Mouse (Mus musculus) MEL (cell line): ENCODE data around the gene Zfp768. TPM values are rescaled to one million over a fixed set of nuclear protein-coding genes. Genes with fewer than 3 reads are reported as not detected.

Experiments used
- DNase-seq: peaks from one replicate; pipeline ENCODE4 v3.0.0; 2011; ENCODE audit warnings: low read depth, low spot score
- H3K27ac ChIP-seq: 2 replicates; pipeline ENCODE4 v1.5.1; 2012; ENCODE audit warnings: low read depth, mild to moderate bottlenecking, control low read depth, low read length, moderate library complexity; ENCODE audit not compliant: control insufficient read depth
- H3K27me3 ChIP-seq, 2 experiments: fragments of 150-350 bp in 1 of 2; sonication (generic) in 1 of 2; 2 replicates each; pipeline ENCODE4 v1.6.1; 2012; ENCODE audit warnings: low read length in 2 of 2, mild to moderate bottlenecking in 2 of 2, improper control_type of control experiment in 1 of 2, moderate library complexity in 1 of 2; ENCODE audit not compliant: insufficient read depth in 2 of 2, control insufficient read depth in 1 of 2
- H3K36me3 ChIP-seq, 2 experiments: 2 replicates each; pipeline ENCODE4 v1.6.1; 2012 to 2014; ENCODE audit warnings: low read length in 2 of 2, improper control_type of control experiment in 1 of 2, inconsistent platforms in 1 of 2, mild to moderate bottlenecking in 1 of 2; ENCODE audit not compliant: insufficient read depth in 2 of 2, control insufficient read depth in 1 of 2
- H3K4me1 ChIP-seq, 2 experiments: fragments of 150-350 bp in 1 of 2; sonication (generic) in 1 of 2; 2 replicates each; pipeline ENCODE4 v1.6.1; 2012; ENCODE audit warnings: low read length in 2 of 2, improper control_type of control experiment in 1 of 2, mild to moderate bottlenecking in 1 of 2; ENCODE audit not compliant: insufficient read depth in 2 of 2, control insufficient read depth in 1 of 2
- H3K4me3 ChIP-seq, 2 experiments: fragments of 150-350 bp in 1 of 2; sonication (generic) in 1 of 2; 2 replicates each; pipeline ENCODE4 v1.5.1; 2012; ENCODE audit warnings: low read depth in 2 of 2, low read length in 2 of 2, mild to moderate bottlenecking in 2 of 2, moderate library complexity in 2 of 2, control low read depth in 1 of 2, improper control_type of control experiment in 1 of 2; ENCODE audit not compliant: control insufficient read depth in 1 of 2, insufficient read depth in 1 of 2
- H3K79me2 ChIP-seq: 2 replicates; pipeline ENCODE4 v1.6.1; 2012; ENCODE audit warnings: mild to moderate bottlenecking, low read length, moderate library complexity; ENCODE audit not compliant: control insufficient read depth, poor library complexity, insufficient read depth
- H3K9ac ChIP-seq: 2 replicates; pipeline ENCODE4 v1.6.1; 2012; ENCODE audit warnings: low read depth, mild to moderate bottlenecking, control low read depth, low read length, moderate library complexity; ENCODE audit not compliant: control insufficient read depth, poor library complexity, severe bottlenecking
- H3K9me3 ChIP-seq: fragments of 150-350 bp; sonication (generic); replicated peaks from 2 replicates; pipeline ENCODE4 v1.6.1; 2012; ENCODE audit warnings: mild to moderate bottlenecking, low read length, improper control_type of control experiment, moderate library complexity; ENCODE audit not compliant: insufficient read depth
- BHLHE40 ChIP-seq: IDR thresholded peaks from 2 replicates; pipeline ENCODE4 v1.6.1; 2012; ENCODE audit warnings: low read depth, mild to moderate bottlenecking, inconsistent platforms, low read length, improper control_type of control experiment, borderline replicate concordance
- CHD1 ChIP-seq: IDR thresholded peaks from 2 replicates; pipeline ENCODE4 v1.6.1; 2012; ENCODE audit warnings: low read depth, mild to moderate bottlenecking, inconsistent platforms, low read length, improper control_type of control experiment
- CHD2 ChIP-seq: IDR thresholded peaks from 2 replicates; pipeline ENCODE4 v1.6.1; 2011; ENCODE audit warnings: low read length, improper control_type of control experiment
- E2F4 ChIP-seq: IDR thresholded peaks from 2 replicates; pipeline ENCODE4 v1.6.1; 2011; ENCODE audit warnings: low read depth, low read length, improper control_type of control experiment, borderline replicate concordance
- ELF1 ChIP-seq: IDR thresholded peaks from 2 replicates; pipeline ENCODE4 v1.6.1; 2014; ENCODE audit warnings: low read depth, mild to moderate bottlenecking, inconsistent platforms, low read length, improper control_type of control experiment, moderate library complexity
- EP300 ChIP-seq, 2 experiments: IDR thresholded peaks; 2 replicates each; pipeline ENCODE4 v1.6.1; 2011; ENCODE audit warnings: improper control_type of control experiment in 2 of 2, low read length in 2 of 2, low read depth in 1 of 2, mild to moderate bottlenecking in 1 of 2
- ETS1 ChIP-seq: IDR thresholded peaks from 2 replicates; pipeline ENCODE4 v1.6.1; 2012; ENCODE audit warnings: low read depth, mild to moderate bottlenecking, inconsistent platforms, low read length, improper control_type of control experiment, moderate library complexity
- GABPA ChIP-seq: IDR thresholded peaks from 2 replicates; pipeline ENCODE4 v1.6.1; 2012; ENCODE audit warnings: low read depth, mild to moderate bottlenecking, inconsistent platforms, low read length, improper control_type of control experiment, moderate library complexity
- HCFC1 ChIP-seq: IDR thresholded peaks from 2 replicates; pipeline ENCODE4 v1.6.1; 2012; ENCODE audit warnings: low read depth, mild to moderate bottlenecking, inconsistent platforms, low read length, improper control_type of control experiment, moderate library complexity
- KAT2A ChIP-seq: conservative IDR thresholded peaks from 2 replicates; pipeline ENCODE4 v1.6.1; 2012; ENCODE audit warnings: low read depth, low read length, improper control_type of control experiment, inconsistent platforms
- MAFK ChIP-seq: IDR thresholded peaks from 2 replicates; pipeline ENCODE4 v1.6.1; 2011; ENCODE audit warnings: low read depth, mild to moderate bottlenecking, low read length, improper control_type of control experiment, borderline replicate concordance
- MAZ ChIP-seq: IDR thresholded peaks from 2 replicates; pipeline ENCODE4 v1.6.1; 2012; ENCODE audit warnings: low read depth, mild to moderate bottlenecking, inconsistent platforms, low read length, improper control_type of control experiment
- MXI1 ChIP-seq: IDR thresholded peaks from 2 replicates; pipeline ENCODE4 v1.6.1; 2011; ENCODE audit warnings: mild to moderate bottlenecking, low read depth, low read length, improper control_type of control experiment
- MYB ChIP-seq: IDR thresholded peaks from 2 replicates; pipeline ENCODE4 v1.6.1; 2011; ENCODE audit warnings: mild to moderate bottlenecking, low read depth, low read length, improper control_type of control experiment
- NRF1 ChIP-seq: IDR thresholded peaks from 2 replicates; pipeline ENCODE4 v1.6.1; 2014; ENCODE audit warnings: low read depth, mild to moderate bottlenecking, inconsistent platforms, low read length, improper control_type of control experiment, moderate library complexity; ENCODE audit not compliant: poor library complexity, insufficient read depth, severe bottlenecking
- POLR2AphosphoS5 ChIP-seq: IDR thresholded peaks from 2 replicates; pipeline ENCODE4 v1.6.1; 2012; ENCODE audit warnings: low read depth, borderline replicate concordance, mild to moderate bottlenecking, inconsistent platforms, low read length, moderate library complexity, mixed read lengths
- RAD21 ChIP-seq: IDR thresholded peaks from 2 replicates; pipeline ENCODE4 v1.6.1; 2011; ENCODE audit warnings: mild to moderate bottlenecking, low read depth, low read length, improper control_type of control experiment
- RCOR1 ChIP-seq: IDR thresholded peaks from 2 replicates; pipeline ENCODE4 v1.6.1; 2012; ENCODE audit warnings: low read depth, mild to moderate bottlenecking, inconsistent platforms, low read length, improper control_type of control experiment
- SIN3A ChIP-seq: IDR thresholded peaks from 2 replicates; pipeline ENCODE4 v1.6.1; 2012; ENCODE audit warnings: low read length, improper control_type of control experiment, inconsistent platforms
- TAL1 ChIP-seq: IDR thresholded peaks from 2 replicates; pipeline ENCODE4 v1.6.1; 2012; ENCODE audit warnings: mild to moderate bottlenecking, inconsistent platforms, low read length, moderate library complexity, mixed read lengths
- TBP ChIP-seq: IDR thresholded peaks from 2 replicates; pipeline ENCODE4 v1.8.0; 2011; ENCODE audit warnings: low read depth, low read length, improper control_type of control experiment
- TCF12 ChIP-seq: IDR thresholded peaks from 2 replicates; pipeline ENCODE4 v1.6.1; 2014; ENCODE audit warnings: low read depth, mild to moderate bottlenecking, inconsistent platforms, low read length, improper control_type of control experiment, moderate library complexity
- UBTF ChIP-seq: IDR thresholded peaks from 2 replicates; pipeline ENCODE4 v1.6.1; 2012; ENCODE audit warnings: low read depth, mild to moderate bottlenecking, inconsistent platforms, low read length, improper control_type of control experiment, moderate library complexity, borderline replicate concordance; ENCODE audit not compliant: insufficient read depth
- ZC3H11A ChIP-seq: IDR thresholded peaks from 2 replicates; pipeline ENCODE4 v1.6.1; 2012; ENCODE audit warnings: low read depth, mild to moderate bottlenecking, inconsistent platforms, low read length, improper control_type of control experiment
- ZKSCAN1 ChIP-seq: IDR thresholded peaks from 2 replicates; pipeline ENCODE4 v1.6.1; 2012; ENCODE audit warnings: low read depth, mild to moderate bottlenecking, inconsistent platforms, low read length, improper control_type of control experiment, moderate library complexity
- ZNF384 ChIP-seq: IDR thresholded peaks from 2 replicates; pipeline ENCODE4 v1.6.1; 2012; ENCODE audit warnings: low read depth, mild to moderate bottlenecking, inconsistent platforms, low read length, improper control_type of control experiment
- polyA plus RNA-seq, 2 experiments: library from polyadenylated mRNA; stranded (reverse) in 1 of 2; unstranded in 1 of 2; fragments of >175 nt in 1 of 2; fragments of >200 nt in 1 of 2; gene quantifications; 2 replicates each; pipeline versions ENCODE4 v1.2.1 to v1.2.4; 2012; ENCODE audit warnings: low replicate concordance in 2 of 2, low read depth in 1 of 2; ENCODE audit not compliant: insufficient read length in 2 of 2, insufficient read depth in 1 of 2, missing spikeins in 1 of 2
- total RNA-seq: library from RNA; depleted of rRNA; stranded (reverse); fragments of 300-350 nt; gene quantifications from 2 replicates; pipeline ENCODE4 v1.2.3, GENCODE M21; 2012

The Zfp768 gene
- total and polyA plus RNA-seq, 3 experiments, result 5.4 to 12.0 TPM; not detected in 1

GRCm38 (mm10) chr7:127371213-127371612, 25.8 kb upstream of the Zfp768 start (continued):
- TF ChIP-seq CHD2 (no peak), UBTF (no peak), TAL1 (peak; percentile 73), MAFK (no peak), CHD1 (no peak), MYB (no peak), EP300 (IDR thresholded peaks at IDR 0.05; ENCODE audit: low read depth in 1 of 2, low read length in 2 of 2) (peak; percentile 28 to 70; a peak in 3 of 4 replicates), KAT2A (0 out of 2 replicates have a peak, but pooled peaks have one; percentile 26)

GRCm38 (mm10) chr7:127366249-127366648, 20.9 kb upstream of the Zfp768 start:
- Histone ChIP-seq H3K9ac (no peak overlapping the region), H3K79me2 (no peaks in the 10 kb centered on the region), H3K4me1 (peaks cover 5 to 9% of the 10 kb centered on the region in 2 experiments), H3K9me3 (no peaks in the 10 kb centered on the region), H3K4me3 (no peak overlapping the region), H3K27ac (no peak overlapping the region), H3K27me3 (no peaks in the 10 kb centered on the region), H3K36me3 (peaks cover 0 to 8% of the 10 kb centered on the region in 2 experiments; a peak in 2 of 4 replicates)
- no peak for DNase-seq
- no peak for TF ChIP-seq ZKSCAN1
- no peak for TF ChIP-seq ETS1
- TF ChIP-seq CHD1, result no peak
- no peak for TF ChIP-seq RCOR1
- TF ChIP-seq ZC3H11A, result no peak
- no peak for TF ChIP-seq MYB
- TF ChIP-seq E2F4, result no peak
- no peak for TF ChIP-seq MXI1
- no peak for TF ChIP-seq POLR2AphosphoS5
- TF ChIP-seq RAD21, result no peak
- no peak for TF ChIP-seq HCFC1

GRCm38 (mm10) chr7:127364166-127364565, 18.8 kb upstream of the Zfp768 start:
- H3K27me3 ChIP-seq, result no peaks in the 10 kb centered on the region
- H3K27ac ChIP-seq, result no peak overlapping the region
- 0 out of 4 replicates have a peak, but pooled peaks cover 4% of the 10 kb centered on the region in 2 experiments for H3K4me1 ChIP-seq
- H3K9me3 ChIP-seq, result no peaks in the 10 kb centered on the region
- H3K36me3 ChIP-seq, result peaks cover 0 to 3% of the 10 kb centered on the region in 2 experiments; a peak in 1 of 4 replicates
- H3K9ac ChIP-seq, result no peak overlapping the region
- H3K79me2 ChIP-seq, result no peaks in the 10 kb centered on the region
- TF ChIP-seq TBP (no peak), GABPA (no peak), TAL1 (no peak), TCF12 (no peak), ZNF384 (no peak), E2F4 (no peak), ELF1 (no peak), MAZ (no peak), BHLHE40 (no peak), MXI1 (no peak), NRF1 (no peak), SIN3A (no peak), HCFC1 (no peak)
- no peak for DNase-seq
- H3K4me3 ChIP-seq, result no peak overlapping the region
